Mouse (Mus musculus): ENCODE data around the gene Tead3. TPM values are rescaled to one million over a fixed set of nuclear protein-coding genes. Genes with fewer than 3 reads are reported as not detected.

Gene Tead3
- polyA plus RNA-seq, 1 experiment from 2014 or later, result 5.8 TPM

DNA sequence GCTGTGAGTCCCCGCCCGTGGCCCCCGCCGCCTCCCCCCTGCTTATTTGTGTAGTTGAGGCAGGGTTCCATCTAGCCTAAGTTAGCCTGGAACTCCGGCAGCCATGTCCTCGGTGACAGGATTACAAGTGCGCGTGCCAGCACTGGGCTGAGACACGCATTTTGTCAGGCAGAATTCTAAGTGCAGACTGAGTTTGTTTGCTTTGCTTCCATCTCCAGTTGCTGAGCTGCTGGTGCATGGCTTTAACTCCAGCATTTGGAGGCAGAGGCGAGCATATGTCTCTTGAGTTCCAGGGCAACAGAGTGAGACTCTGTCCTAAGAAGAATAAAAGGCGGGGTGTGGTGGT, 36.8 kb downstream of the Tead3 start:
- no peaks in the 10 kb centered on the region for H3K27me3 ChIP-seq (replicated peaks; ENCODE audit: control insufficient read depth, insufficient read depth, low read length)
- peak overlapping the region; percentile 91 for H3K27ac ChIP-seq (ENCODE audit: low read depth, low read length)
- H3K4me1 ChIP-seq (replicated peaks; ENCODE audit: control insufficient read depth, insufficient read depth, low read length), result no peaks in the 10 kb centered on the region; the same call in 1 of the 2 replicates
- peaks cover 8% of the 10 kb centered on the region; the same call in 1 of the 2 replicates for H3K36me3 ChIP-seq (ENCODE audit: control insufficient read depth, insufficient read depth)
- H3K4me3 ChIP-seq (ENCODE audit: low read depth, low read length), result peak overlapping the region; percentile 69
- WGBS, result under 1% methylated on average over 11 of the region's 11 CpGs
- peak overlapping the region; percentile 85 for H3K4me2 ChIP-seq (replicated peaks; ENCODE audit: low read depth)
- no peaks in the 10 kb centered on the region for H3K9me3 ChIP-seq (ENCODE audit: control insufficient read depth)
- ATAC-seq, result no peak
- TF ChIP-seq CTCF (IDR thresholded peaks at IDR 0.05; ENCODE audit: low read depth), result 0 out of 2 replicates have a peak, but pooled peaks have one; percentile 8
- H3K9ac ChIP-seq (ENCODE audit: low read depth, low read length), result peak overlapping the region; percentile 65

DNA sequence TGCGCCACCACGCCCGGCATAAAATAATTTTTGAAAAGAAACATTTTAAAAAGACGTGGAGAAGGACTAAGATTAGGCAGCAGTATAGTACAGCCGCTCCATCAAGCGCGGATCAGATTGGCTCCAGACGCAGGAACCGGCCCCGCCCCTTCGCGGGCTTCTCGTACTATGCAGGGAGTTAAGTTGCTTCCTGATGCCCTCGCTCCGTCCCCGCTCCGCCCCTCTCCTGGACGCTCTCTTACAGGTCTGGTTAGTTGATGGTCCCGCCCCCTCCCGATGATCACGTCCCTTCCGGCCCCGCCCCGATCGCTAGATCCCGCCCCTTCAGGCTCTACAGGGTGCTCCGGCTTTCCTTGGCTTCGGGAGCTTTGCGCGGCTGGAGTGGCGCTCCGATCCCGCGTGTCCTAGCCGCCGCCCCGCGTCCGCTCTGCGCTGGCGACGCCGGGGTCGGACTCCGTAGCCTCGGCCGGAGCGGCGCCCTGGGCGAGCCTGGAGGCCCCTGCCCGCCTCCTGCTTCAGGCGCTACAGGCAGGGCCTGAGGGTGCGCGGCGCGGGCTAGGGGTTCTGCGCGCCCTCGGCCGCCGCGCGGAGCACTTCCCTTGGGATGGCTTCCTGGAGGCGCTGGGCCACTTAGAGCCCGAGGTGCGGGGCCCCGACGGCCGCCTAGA, 37.3 kb downstream of the Tead3 start, which contains the start of gene Fance:
TSS of gene Fance (plus strand) at position 308 of the 668 bp plus-strand sequence.
- Histone ChIP-seq H3K4me2 (replicated peaks; ENCODE audit: low read depth) (peak within 1 kb of the TSS; percentile 85), H3K27me3 (replicated peaks; ENCODE audit: control insufficient read depth, insufficient read depth, low read length) (no peaks in the 10 kb centered on the region), H3K4me1 (replicated peaks; ENCODE audit: control insufficient read depth, insufficient read depth, low read length) (no peaks in the 10 kb centered on the region; the same call in 1 of the 2 replicates), H3K9me3 (ENCODE audit: control insufficient read depth) (no peaks in the 10 kb centered on the region), H3K9ac (ENCODE audit: low read depth, low read length) (peak within 1 kb of the TSS; percentile 65), H3K4me3 (ENCODE audit: low read depth, low read length) (peak within 1 kb of the TSS; percentile 69), H3K36me3 (ENCODE audit: control insufficient read depth, insufficient read depth) (peaks cover 5% of the 10 kb centered on the region; the same call in 1 of the 2 replicates), H3K27ac (ENCODE audit: low read depth, low read length) (peak within 1 kb of the TSS; percentile 91)
- no peak; the same call in 1 of the 2 replicates for TF ChIP-seq CTCF (IDR thresholded peaks at IDR 0.05; ENCODE audit: low read depth)
- ATAC-seq, result peak; percentile 99
- WGBS, result under 1% methylated on average over 67 of the region's 69 CpGs

GRCm38 (mm10) chr17:28312232-28313211, 38.1 kb downstream of the Tead3 start:
- H3K27me3 ChIP-seq (replicated peaks; ENCODE audit: control insufficient read depth, insufficient read depth, low read length), result no peaks in the 10 kb centered on the region
- no peaks in the 10 kb centered on the region for H3K9me3 ChIP-seq (ENCODE audit: control insufficient read depth)
- peak; percentile 53 for TF ChIP-seq CTCF (IDR thresholded peaks at IDR 0.05; ENCODE audit: low read depth)
- ATAC-seq, result peak; percentile 1; the same call in 1 of the 2 replicates
- peak overlapping the region; percentile 69 for H3K4me3 ChIP-seq (ENCODE audit: low read depth, low read length)
- no peaks in the 10 kb centered on the region; the same call in 1 of the 2 replicates for H3K4me1 ChIP-seq (replicated peaks; ENCODE audit: control insufficient read depth, insufficient read depth, low read length)
- H3K9ac ChIP-seq (ENCODE audit: low read depth, low read length), result no peak overlapping the region
- WGBS, result 23% methylated on average over 17 of the region's 17 CpGs
- peak overlapping the region; percentile 85 for H3K4me2 ChIP-seq (replicated peaks; ENCODE audit: low read depth)
- H3K36me3 ChIP-seq (ENCODE audit: control insufficient read depth, insufficient read depth), result no peaks in the 10 kb centered on the region; the same call in 1 of the 2 replicates
- no peak overlapping the region; the same call in 1 of the 2 replicates for H3K27ac ChIP-seq (ENCODE audit: low read depth, low read length)

DNA sequence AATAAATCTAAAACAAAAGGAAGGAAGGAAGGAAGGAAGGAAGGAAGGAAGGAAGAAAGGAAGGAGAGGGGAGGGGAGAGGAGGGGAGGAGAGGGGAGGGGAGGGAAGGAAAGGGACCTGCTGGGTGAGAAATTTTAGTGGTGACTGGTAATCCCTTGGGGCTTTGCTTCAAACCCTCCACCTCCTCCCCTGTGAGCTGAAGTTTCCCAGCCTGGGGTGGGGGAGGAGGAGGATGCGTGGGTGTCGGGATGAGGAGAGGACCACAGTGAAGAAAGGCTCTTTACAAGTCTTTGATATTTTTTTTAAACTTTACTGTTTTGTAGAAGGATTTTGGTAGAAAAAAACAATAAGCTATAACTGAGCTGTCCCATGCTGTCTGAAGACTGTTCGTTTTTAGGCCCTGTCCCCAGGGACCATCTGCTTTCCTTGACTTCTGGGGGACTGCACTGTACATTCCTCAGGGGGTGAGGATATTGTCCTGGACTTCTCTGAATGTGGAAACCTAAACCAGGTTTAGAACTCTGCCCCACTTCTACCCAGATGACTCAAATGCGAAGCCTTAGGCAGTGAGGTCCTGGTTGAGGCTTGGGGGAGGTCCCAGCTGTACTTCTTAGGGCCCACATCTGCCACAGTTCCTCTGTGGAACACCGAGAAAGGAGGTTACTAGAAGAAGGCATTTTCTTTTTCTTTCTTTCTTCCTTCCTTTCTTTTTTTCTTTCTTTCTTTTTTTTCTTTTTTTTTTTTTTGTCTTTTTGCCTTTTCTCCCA, 39.1 kb downstream of the Tead3 start:
- Histone ChIP-seq H3K27me3 (replicated peaks; ENCODE audit: control insufficient read depth, insufficient read depth, low read length) (no peaks in the 10 kb centered on the region), H3K27ac (ENCODE audit: low read depth, low read length) (no peak overlapping the region), H3K36me3 (ENCODE audit: control insufficient read depth, insufficient read depth) (no peaks in the 10 kb centered on the region), H3K4me1 (replicated peaks; ENCODE audit: control insufficient read depth, insufficient read depth, low read length) (no peaks in the 10 kb centered on the region; the same call in 1 of the 2 replicates), H3K4me3 (ENCODE audit: low read depth, low read length) (no peak overlapping the region), H3K9me3 (ENCODE audit: control insufficient read depth) (no peaks in the 10 kb centered on the region), H3K9ac (ENCODE audit: low read depth, low read length) (no peak overlapping the region), H3K4me2 (replicated peaks; ENCODE audit: low read depth) (no peak overlapping the region)
- WGBS, result 87% methylated on average over 5 of the region's 5 CpGs
- TF ChIP-seq CTCF (IDR thresholded peaks at IDR 0.05; ENCODE audit: low read depth), result no peak
- ATAC-seq, result no peak

DNA sequence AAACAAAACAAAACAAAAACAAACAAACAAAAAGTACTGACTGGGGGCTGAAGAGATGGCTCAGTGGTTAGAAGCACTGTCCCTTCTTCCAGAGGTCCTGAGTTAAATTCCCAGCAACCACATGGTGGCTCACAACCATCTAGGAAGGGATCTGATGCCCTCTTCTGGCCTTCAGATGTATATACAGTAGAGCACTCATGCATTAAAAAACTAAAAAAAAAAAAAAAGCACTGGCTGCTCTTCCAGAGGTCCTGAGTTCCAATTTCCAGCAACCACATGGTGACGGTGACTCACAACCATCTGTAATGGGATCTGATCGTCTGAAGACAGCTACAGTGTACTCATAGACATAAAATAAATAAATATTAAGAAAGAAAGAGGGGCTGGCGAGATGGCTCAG, 39.8 kb downstream of the Tead3 start:
- 73% methylated on average over 3 of the region's 3 CpGs for WGBS
- no peaks in the 10 kb centered on the region for H3K27me3 ChIP-seq (replicated peaks; ENCODE audit: control insufficient read depth, insufficient read depth, low read length)
- no peaks in the 10 kb centered on the region for H3K36me3 ChIP-seq (ENCODE audit: control insufficient read depth, insufficient read depth)
- ATAC-seq, result no peak
- H3K9ac ChIP-seq (ENCODE audit: low read depth, low read length), result no peak overlapping the region
- no peak overlapping the region for H3K27ac ChIP-seq (ENCODE audit: low read depth, low read length)
- no peaks in the 10 kb centered on the region; the same call in 1 of the 2 replicates for H3K4me1 ChIP-seq (replicated peaks; ENCODE audit: control insufficient read depth, insufficient read depth, low read length)
- TF ChIP-seq CTCF (IDR thresholded peaks at IDR 0.05; ENCODE audit: low read depth), result peak; percentile 29; the same call in 1 of the 2 replicates
- no peaks in the 10 kb centered on the region for H3K9me3 ChIP-seq (ENCODE audit: control insufficient read depth)
- no peak overlapping the region for H3K4me3 ChIP-seq (ENCODE audit: low read depth, low read length)
- H3K4me2 ChIP-seq (replicated peaks; ENCODE audit: low read depth), result no peak overlapping the region
